Mouse (Mus musculus) retina, embryonic 14.5 days (tissue): Measurements from ENCODE around the gene Syt11.
"Not testable (repeated sequence)": the region's sequence is repeated elsewhere in the genome, so short reads cannot be mapped to it uniquely, and the experiment has no call there.

Experiments
- DNase-seq: peaks from one replicate; pipeline ENCODE4 v3.0.0-alpha.2; 2015; ENCODE audit warnings: low spot score

The Syt11 gene

DNA sequence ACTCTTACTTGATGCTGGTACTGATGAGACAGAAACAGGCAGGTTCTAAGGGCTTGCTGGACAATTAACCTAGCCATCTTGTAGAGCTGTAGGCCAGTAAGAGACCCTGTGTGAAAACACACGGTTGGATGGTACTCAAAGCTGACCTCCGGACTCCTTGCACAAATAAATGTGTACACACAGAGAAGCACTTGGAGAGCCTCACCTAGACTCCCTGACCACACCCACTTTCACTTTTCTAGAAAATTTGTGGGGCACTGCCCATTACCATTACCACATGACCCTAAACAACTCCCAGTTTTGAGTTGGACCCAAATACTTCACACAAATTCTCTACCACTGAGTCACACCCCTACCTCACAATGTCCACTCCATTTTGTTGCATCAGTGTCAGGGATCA is 38.4 kb downstream of the Syt11 start:
- DNase-seq = no peak

DNA sequence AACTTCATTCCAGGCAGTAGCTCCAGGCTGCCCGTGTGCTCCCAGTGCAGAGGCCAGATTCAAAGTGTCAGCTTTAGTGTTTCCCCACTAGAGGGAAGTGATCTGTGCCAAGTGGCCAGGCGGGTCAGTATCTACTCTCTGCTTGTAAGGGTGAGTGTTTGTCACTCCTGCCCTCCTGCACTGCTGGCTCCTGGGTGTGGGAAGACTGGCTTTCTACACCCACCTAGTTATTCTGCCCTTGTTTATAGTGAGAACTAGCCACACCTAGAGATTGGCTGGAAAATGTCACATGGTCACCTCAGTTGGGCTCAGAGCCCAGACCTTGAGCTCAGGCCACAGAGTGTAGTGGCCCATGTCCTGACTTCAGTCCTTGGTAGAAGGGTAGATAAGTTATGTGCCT is 55.9 kb downstream of the Syt11 start:
- no peak for DNase-seq

- DNase-seq = no peak
These were observed 57.1 kb downstream of the Syt11 start for GRCm38 (mm10) chr3:88717831-88718230.

DNA sequence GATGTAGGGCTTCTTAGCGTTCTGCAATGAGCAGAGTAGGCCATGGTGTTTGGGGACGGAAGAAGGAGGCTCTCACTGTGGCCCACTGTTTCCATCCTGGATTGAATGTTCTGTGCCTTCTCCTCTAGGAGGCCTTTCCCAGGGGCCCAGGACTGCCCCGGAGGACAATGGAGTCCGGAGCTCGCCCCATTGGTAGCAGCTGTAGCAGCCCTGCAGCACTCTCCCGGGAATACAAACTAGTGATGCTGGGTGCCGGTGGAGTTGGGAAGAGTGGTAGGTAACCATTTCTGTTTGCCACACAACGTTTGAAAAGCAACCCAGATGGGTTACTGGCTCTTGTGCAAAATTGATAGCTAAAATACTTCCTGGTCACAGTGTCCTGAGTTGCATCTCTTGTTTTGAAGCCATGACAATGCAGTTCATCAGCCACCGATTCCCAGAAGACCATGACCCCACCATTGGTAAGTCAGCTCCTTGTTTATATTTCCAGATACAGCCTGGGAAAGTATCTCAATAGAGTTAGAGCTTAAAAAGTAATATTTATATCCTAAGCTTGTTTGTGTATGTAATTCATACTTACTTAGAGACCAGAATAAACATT is 57.7 kb downstream of the Syt11 start:
- DNase-seq = peak; percentile 58

- peak; percentile 90 for DNase-seq
These were observed 58.4 kb downstream of the Syt11 start, which contains the start of gene Rit1 for GRCm38 (mm10) chr3:88716399-88717197. Gene Rit1, plus strand, starts transcription at chr3:88716838.

DNA sequence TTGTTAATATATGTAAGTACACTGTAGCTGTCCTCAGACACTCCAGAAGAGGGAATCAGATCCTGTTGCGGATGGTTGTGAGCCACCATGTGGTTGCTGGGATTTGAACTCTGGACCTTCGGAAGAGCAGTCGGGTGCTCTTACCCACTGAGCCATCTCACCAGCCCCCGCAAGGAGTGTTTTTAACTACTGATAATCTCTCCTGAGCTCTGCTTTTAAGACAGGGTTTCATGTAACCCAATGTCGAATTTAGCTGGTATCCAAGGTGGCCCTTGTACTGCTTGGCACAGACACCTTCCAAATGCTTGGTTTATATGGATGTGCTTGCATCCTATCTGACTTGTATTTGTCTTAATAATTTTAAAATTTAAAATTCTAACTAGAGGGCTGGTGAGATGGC is 59.2 kb downstream of the Syt11 start:
- not testable (repeated sequence) for DNase-seq

DNA sequence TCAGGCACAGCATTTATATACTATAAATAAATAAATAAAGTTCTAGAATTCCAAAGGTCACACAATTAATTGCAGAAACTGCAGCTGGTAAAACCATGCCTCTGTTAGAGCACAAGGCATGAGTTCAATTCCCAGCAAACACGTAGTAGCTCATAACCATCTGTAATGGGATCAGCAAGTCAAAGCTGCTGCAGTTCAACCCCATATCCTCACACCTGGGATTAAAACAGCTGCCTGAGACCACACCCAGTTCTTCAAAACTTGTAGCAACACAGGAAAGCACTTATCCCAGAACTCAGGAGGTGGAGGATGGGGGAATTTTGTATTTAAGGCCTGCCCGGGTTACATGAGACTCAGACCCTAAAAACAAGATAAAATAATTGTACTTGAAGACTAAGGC is 60.2 kb downstream of the Syt11 start:
- DNase-seq = no peak

- DNase-seq = no peak
These were observed 61.3 kb downstream of the Syt11 start for GRCm38 (mm10) chr3:88713709-88714108.

GRCm38 (mm10) chr3:88701222-88701621 is 73.7 kb downstream of the Syt11 start:
- DNase-seq = no peak

DNA sequence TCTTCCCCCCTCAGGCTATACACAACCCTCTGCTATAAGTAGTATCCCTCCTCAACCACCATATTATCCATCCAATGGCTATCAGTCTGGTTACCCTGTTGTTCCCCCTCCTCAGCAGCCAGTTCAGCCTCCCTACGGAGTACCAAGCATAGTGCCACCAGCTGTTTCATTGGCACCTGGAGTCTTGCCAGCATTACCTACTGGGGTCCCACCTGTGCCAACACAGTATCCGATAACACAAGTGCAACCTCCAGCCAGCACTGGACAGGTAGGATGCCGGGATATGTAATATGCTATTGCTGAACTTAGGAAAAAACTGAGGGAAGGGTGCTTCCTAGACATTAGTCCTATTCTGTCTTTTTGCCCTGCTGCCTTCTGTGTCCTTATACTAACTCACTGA is 74.7 kb downstream of the Syt11 start:
- DNase-seq = no peak

- DNase-seq = no peak
These were observed 76.1 kb downstream of the Syt11 start for GRCm38 (mm10) chr3:88698834-88699233.

- no peak for DNase-seq
These were observed 76.9 kb downstream of the Syt11 start for GRCm38 (mm10) chr3:88698051-88698450.

GRCm38 (mm10) chr3:88695545-88695944 is 79.4 kb downstream of the Syt11 start:
- DNase-seq = no peak
